Mouse (Mus musculus): ENCODE results near the gene Slc46a2. TPM values are rescaled to one million over a fixed set of nuclear protein-coding genes. Genes with fewer than 3 reads are reported as not detected.

Gene Slc46a2
- not detected in 2 replicates for polyA plus RNA-seq (2016; fragmentation: Nextera tagmentation; extraction: Ambion mirVana)

- DNase-seq (ENCODE audit: low spot score) = no peak
- H3K27me3 ChIP-seq (ENCODE audit: insufficient read depth, poor library complexity, severe bottlenecking) = peaks cover 27% of the 10 kb centered on the region
- WGBS = 17% methylated on average over 22 of the region's 22 CpGs
- no peak within 1 kb of the TSS for H3K27ac ChIP-seq
- peak within 1 kb of the TSS; percentile 26; the same call in 1 of the 2 replicates for H3K4me3 ChIP-seq
- no peaks in the 10 kb centered on the region for H3K9me3 ChIP-seq
- H3K36me3 ChIP-seq = no peaks in the 10 kb centered on the region
- peaks cover 11% of the 10 kb centered on the region; the same call in 1 of the 2 replicates for H3K4me1 ChIP-seq (replicated peaks)
Observed at GRCm38 (mm10) chr4:59914608-59915403, at the start of gene Slc46a2. Slc46a2 (minus strand) TSS chr4:59915056.

DNA sequence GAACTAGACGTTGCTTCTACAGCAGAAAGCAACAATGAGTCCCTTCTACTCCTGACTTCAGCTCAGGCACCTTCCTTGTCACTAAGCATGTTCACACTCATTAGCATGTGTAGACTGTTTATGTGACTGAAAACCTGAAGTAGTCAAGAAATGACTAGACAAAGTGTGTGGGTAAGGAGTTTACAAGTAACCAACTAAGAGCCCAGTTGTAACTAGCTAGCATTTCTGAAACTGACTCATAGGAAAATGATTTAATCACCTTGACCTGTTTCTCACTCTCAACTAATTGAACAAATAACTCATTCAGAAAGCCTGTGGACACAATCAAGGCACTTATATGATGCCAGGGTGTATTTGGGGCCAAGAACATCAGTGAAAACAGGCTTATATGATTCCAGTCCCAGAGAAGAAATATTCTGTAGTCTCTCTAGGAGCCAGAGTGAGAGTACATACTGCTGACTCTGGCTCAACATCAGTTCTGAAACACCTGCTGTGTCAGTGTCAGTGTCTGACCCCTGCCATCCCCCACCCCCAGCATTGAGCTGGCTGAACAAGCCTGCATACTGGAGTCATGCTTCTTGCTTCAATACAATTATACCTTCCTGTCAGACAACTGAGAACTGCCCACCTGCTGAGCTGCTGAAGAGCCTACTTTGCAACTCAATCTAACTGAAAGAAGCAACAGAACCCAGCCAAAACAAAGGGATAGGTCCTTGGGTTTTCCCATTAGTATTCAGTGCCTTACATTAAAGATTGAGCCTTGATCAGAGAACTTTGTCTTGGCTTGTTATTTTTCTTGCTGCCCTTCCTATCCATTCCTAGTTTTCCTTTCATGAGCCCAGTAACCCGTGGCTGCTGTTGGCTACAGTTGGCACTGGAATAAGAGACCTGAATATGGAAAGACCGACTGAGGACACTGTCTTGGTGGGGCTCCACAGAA lies 48.8 kb upstream of the Slc46a2 start, which contains the start of gene Mup6:
Gene Mup6, plus strand, starts transcription at position 890 of the 940 bp plus-strand sequence.
- Histone ChIP-seq H3K36me3 (no peaks in the 10 kb centered on the region), H3K4me1 (replicated peaks) (peaks cover 8% of the 10 kb centered on the region; the same call in 1 of the 2 replicates), H3K27ac (no peak within 1 kb of the TSS), H3K27me3 (ENCODE audit: insufficient read depth, poor library complexity, severe bottlenecking) (no peaks in the 10 kb centered on the region), H3K9me3 (no peaks in the 10 kb centered on the region), H3K4me3 (no peak within 1 kb of the TSS)
- whole genome bisulfite sequencing = 22% methylated on average over 3 of the region's 3 CpGs
- peak; percentile 39 for DNase-seq (ENCODE audit: low spot score)

- H3K27me3 ChIP-seq (ENCODE audit: insufficient read depth, poor library complexity, severe bottlenecking) = no peaks in the 10 kb centered on the region
- no peak for DNase-seq (ENCODE audit: low spot score)
- H3K4me3 ChIP-seq = no peak within 1 kb of the TSS
- no peak within 1 kb of the TSS for H3K27ac ChIP-seq
- H3K9me3 ChIP-seq = no peaks in the 10 kb centered on the region
- H3K4me1 ChIP-seq (replicated peaks) = peaks cover 8% of the 10 kb centered on the region; the same call in 1 of the 2 replicates
- 76% methylated on average over 3 of the region's 3 CpGs for WGBS
- no peaks in the 10 kb centered on the region for H3K36me3 ChIP-seq
Observed at GRCm38 (mm10) chr4:59960610-59961009, 45.8 kb upstream of the Slc46a2 start, which contains the start of gene Mup4. Mup4 (minus strand) TSS chr4:59960710.

DNA sequence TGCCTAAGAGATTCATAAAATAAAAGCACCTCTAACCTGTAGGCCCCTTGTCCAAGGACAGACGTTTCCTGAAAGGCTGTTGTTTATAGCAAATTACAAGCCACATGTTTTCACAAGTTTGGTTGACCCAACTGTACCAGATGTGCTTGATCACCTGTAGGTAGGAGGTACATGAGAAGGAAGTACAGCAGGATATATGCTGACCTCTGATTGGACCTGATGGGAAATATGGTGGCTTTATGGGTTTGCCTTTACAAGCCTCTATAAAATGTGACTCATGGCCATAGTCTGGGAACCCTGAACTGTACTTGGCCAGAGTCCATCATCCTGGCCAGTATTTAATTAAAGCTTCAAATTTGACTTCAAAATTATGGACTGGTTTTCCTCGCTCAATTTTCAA lies 22.7 kb upstream of the Slc46a2 start:
- WGBS = 78% methylated on average over 2 of the region's 2 CpGs
- no peak for DNase-seq (ENCODE audit: low spot score)

DNA sequence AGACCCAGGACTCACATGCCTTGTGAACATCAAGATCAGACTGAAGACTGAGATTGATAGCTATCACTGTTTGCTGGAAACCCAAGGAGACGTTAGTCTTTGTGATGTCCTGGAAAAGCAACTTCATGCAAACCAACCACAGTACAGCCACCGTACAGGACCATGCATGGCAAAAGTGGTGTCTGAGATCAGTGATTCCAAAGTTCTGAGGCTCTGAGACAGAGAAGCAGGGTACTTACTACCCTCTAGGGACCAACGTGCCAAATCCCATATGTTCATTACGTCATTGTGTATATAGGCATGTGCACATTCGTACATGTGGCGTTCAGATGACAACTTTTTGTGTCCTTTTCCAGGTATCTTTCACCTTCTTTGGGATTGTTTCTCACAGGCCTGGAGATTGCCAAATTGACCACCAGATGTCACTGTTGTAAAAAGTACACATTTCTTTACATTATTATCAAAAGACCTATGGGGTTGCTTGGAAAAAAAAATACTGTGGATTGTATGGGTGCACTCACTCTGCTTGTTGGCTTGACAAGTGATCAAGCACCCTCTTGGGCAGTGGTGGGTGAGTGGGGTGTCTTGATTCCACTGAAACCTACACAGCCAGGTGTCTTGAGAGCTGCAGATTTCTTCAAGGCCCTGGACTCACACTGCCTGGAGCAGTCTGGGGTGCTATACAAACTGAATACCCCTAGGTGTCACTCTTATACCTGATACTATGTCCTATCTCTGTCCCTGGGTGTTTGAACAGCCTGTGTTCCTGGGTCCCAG lies 17.8 kb upstream of the Slc46a2 start:
- no peaks in the 10 kb centered on the region for H3K9me3 ChIP-seq
- 58% methylated on average over 6 of the region's 6 CpGs for WGBS

More for the DNA sequence above, 22.7 kb upstream of the Slc46a2 start:
- Histone ChIP-seq H3K36me3 (no peaks in the 10 kb centered on the region), H3K4me1 (replicated peaks) (no peaks in the 10 kb centered on the region), H3K27me3 (ENCODE audit: insufficient read depth, poor library complexity, severe bottlenecking) (no peaks in the 10 kb centered on the region), H3K4me3 (no peak overlapping the region), H3K27ac (no peak overlapping the region), H3K9me3 (no peaks in the 10 kb centered on the region)

GRCm38 (mm10) chr4:59928347-59928746 lies 13.5 kb upstream of the Slc46a2 start:
- H3K9me3 ChIP-seq = no peaks in the 10 kb centered on the region
- no peaks in the 10 kb centered on the region for H3K27me3 ChIP-seq (ENCODE audit: insufficient read depth, poor library complexity, severe bottlenecking)
- H3K4me3 ChIP-seq = no peak overlapping the region
- peak; percentile 59 for DNase-seq (ENCODE audit: low spot score)
- 0 out of 2 replicates have a peak, but pooled peaks cover 5% of the 10 kb centered on the region for H3K4me1 ChIP-seq (replicated peaks)
- H3K27ac ChIP-seq = no peak overlapping the region
- no peaks in the 10 kb centered on the region for H3K36me3 ChIP-seq
- 23% methylated on average over 6 of the region's 6 CpGs for WGBS

More for the DNA sequence above, 17.8 kb upstream of the Slc46a2 start:
- Histone ChIP-seq H3K27me3 (ENCODE audit: insufficient read depth, poor library complexity, severe bottlenecking) (no peaks in the 10 kb centered on the region), H3K27ac (no peak overlapping the region), H3K4me3 (no peak overlapping the region), H3K36me3 (no peaks in the 10 kb centered on the region), H3K4me1 (replicated peaks) (no peaks in the 10 kb centered on the region)
- DNase-seq (ENCODE audit: low spot score) = peak; percentile 42

DNA sequence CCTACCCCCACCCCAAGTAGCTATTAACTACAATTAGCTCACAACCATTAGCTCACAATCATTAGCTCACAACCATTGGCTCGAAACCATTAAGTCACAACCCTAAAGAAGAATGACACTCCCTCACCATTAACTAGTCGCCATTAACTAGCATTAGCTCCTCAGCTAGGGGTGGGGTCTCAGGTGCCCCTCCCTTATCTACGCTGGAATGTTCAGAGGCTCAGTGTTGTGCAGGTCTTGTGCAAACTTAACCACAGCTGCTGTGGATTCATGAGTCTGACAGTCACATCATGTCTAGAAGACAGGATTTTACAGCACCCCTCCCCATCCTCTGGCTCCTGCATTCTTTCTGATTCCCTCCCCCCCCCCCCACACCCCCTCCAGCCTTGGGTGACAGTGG lies 12.8 kb upstream of the Slc46a2 start:
- DNase-seq (ENCODE audit: low spot score) = no peak
- no peaks in the 10 kb centered on the region for H3K36me3 ChIP-seq
- 87% methylated on average over 3 of the region's 3 CpGs for WGBS

DNA sequence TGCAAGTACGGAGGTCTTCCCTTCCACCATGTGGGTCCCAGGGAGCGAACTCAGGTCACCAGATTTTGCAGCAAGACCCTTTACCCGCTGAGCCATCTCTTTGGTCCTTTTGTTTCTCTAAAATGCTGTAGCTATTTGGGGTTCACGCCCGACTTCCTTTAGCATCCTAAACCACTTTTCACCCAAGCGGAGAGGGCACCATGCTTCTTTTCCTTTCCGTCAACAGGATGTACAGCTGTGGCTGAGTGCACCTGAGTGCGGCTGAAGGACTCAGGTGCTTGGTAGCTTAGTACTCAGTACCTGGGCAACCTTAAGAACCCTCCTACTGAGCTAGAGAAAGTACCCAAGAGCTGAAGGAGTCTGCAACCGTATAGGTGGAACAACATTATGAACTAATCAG lies 10.2 kb upstream of the Slc46a2 start:
- 84% methylated on average over 9 of the region's 9 CpGs for WGBS
- H3K4me1 ChIP-seq (replicated peaks) = 0 out of 2 replicates have a peak, but pooled peaks cover 5% of the 10 kb centered on the region

More for the DNA sequence above, 12.8 kb upstream of the Slc46a2 start:
- Histone ChIP-seq H3K27ac (no peak overlapping the region), H3K27me3 (ENCODE audit: insufficient read depth, poor library complexity, severe bottlenecking) (no peaks in the 10 kb centered on the region), H3K9me3 (no peaks in the 10 kb centered on the region), H3K4me3 (no peak overlapping the region), H3K4me1 (replicated peaks) (0 out of 2 replicates have a peak, but pooled peaks cover 5% of the 10 kb centered on the region)

GRCm38 (mm10) chr4:59917966-59918365 lies 3.1 kb upstream of the Slc46a2 start:
- H3K27ac ChIP-seq = no peak overlapping the region
- H3K36me3 ChIP-seq = no peaks in the 10 kb centered on the region
- peaks cover 11% of the 10 kb centered on the region; the same call in 1 of the 2 replicates for H3K4me1 ChIP-seq (replicated peaks)
- H3K4me3 ChIP-seq = no peak overlapping the region
- 89% methylated on average over 3 of the region's 3 CpGs for WGBS
- H3K27me3 ChIP-seq (ENCODE audit: insufficient read depth, poor library complexity, severe bottlenecking) = peaks cover 27% of the 10 kb centered on the region
- DNase-seq (ENCODE audit: low spot score) = no peak
- H3K9me3 ChIP-seq = no peaks in the 10 kb centered on the region

More for the DNA sequence above, 10.2 kb upstream of the Slc46a2 start:
- H3K4me3 ChIP-seq = no peak overlapping the region
- DNase-seq (ENCODE audit: low spot score) = no peak
- H3K27me3 ChIP-seq (ENCODE audit: insufficient read depth, poor library complexity, severe bottlenecking) = no peaks in the 10 kb centered on the region
- H3K27ac ChIP-seq = no peak overlapping the region
- no peaks in the 10 kb centered on the region for H3K36me3 ChIP-seq
- no peaks in the 10 kb centered on the region for H3K9me3 ChIP-seq

- H3K27me3 ChIP-seq (ENCODE audit: insufficient read depth, poor library complexity, severe bottlenecking) = peaks cover 5% of the 10 kb centered on the region
- H3K9me3 ChIP-seq = no peaks in the 10 kb centered on the region
- no peaks in the 10 kb centered on the region for H3K36me3 ChIP-seq
- no peak for DNase-seq (ENCODE audit: low spot score)
- H3K27ac ChIP-seq = no peak overlapping the region
- 98% methylated on average over 2 of the region's 2 CpGs for WGBS
- H3K4me1 ChIP-seq (replicated peaks) = peaks cover 15% of the 10 kb centered on the region; the same call in 1 of the 2 replicates
- H3K4me3 ChIP-seq = no peak overlapping the region
Observed at GRCm38 (mm10) chr4:59908785-59909184, 6.1 kb downstream of the Slc46a2 start.

GRCm38 (mm10) chr4:59907657-59908230 lies 7.1 kb downstream of the Slc46a2 start:
- no peaks in the 10 kb centered on the region for H3K27me3 ChIP-seq (ENCODE audit: insufficient read depth, poor library complexity, severe bottlenecking)
- no peaks in the 10 kb centered on the region for H3K36me3 ChIP-seq
- no peak for DNase-seq (ENCODE audit: low spot score)
- peaks cover 15% of the 10 kb centered on the region; the same call in 1 of the 2 replicates for H3K4me1 ChIP-seq (replicated peaks)
- 42% methylated on average over 10 of the region's 10 CpGs for WGBS
- no peaks in the 10 kb centered on the region for H3K9me3 ChIP-seq
- no peak overlapping the region for H3K27ac ChIP-seq
- H3K4me3 ChIP-seq = no peak overlapping the region

Data from hindbrain, embryonic 10.5 days (tissue).